Mouse (Mus musculus) retina, postnatal 7 days (tissue): ENCODE results near the gene Hecw2.

ENCODE experiments used
- DNase-seq: peaks from one replicate; pipeline ENCODE4 v3.0.0-alpha.2; 2012; ENCODE audit warnings: low read depth, low spot score

Hecw2 gene

DNA sequence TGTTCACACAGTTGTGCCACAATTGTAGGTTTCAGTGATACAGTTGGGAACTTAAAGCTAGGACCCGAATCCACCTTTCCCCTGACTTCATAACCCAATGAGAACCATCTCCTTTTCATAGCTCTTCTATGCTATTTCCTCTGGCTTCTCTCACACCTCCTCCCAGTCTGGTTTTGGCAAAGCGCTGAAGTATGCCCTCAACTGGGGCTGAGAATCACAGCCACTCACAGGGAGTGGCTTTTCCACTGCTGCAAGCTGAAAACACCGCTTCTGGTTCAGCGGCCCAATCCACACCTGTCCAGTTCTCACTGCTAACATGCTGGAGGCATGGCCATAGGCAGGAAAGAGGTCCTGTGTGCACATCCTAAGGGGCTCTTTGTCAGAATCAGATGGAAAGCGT is 300.7 kb downstream of the Hecw2 start:
- DNase-seq, result no peak

DNA sequence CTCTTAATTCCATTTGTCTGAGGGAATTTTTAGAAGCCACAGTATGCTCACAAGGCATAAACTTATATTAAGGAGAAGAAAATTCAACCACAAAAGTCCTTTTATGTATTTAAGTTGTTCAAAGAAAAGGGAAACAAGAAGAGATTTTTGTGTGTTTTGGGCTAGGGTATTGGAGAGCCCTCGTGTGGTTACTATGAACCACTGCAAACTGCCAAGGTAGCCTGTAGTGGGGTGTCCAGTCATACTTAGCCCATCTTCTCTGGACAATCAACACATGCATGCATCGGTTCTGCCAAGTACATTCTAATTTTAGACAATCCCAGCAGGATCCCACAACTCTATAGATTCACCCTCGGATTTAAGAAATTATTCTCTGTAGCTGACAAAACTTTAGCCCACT is 304.6 kb downstream of the Hecw2 start:
- DNase-seq, result no peak

DNA sequence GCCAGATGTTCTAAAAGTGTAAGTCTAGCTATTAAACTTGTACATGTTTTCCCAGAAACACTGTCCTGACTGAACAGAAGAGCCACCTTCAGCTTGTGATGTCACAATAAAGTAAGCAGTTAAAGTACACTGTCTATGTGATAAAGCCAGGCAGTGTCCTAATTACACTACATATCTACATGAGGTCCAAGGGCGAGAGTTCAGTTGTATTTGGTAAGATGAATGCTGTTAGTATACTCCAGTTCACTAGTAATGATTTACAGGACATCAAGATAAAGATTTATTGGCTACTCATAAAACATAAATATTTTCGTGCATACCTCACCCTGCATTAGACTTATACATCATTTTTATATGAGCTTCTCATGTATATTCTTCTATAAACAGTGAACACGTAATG is 305.2 kb downstream of the Hecw2 start:
- DNase-seq, result no peak

DNA sequence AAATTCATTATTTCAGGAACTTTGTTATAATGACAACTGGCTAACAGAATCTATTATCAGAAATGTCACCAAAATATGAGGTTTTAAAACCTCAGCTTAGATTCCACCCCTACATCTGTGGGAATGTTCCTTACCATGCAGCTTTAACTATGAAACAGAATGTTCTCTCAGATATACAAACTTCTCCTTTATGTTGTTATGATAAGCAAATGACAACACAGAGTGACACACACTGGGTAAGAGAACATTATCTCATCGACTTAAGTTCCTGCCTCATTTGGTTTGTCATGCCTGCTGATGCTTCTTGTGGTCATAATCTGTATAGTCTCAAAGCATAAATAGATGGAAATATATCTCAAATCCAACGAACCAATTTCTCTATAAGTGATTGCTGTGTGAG is 312.5 kb downstream of the Hecw2 start:
- no peak for DNase-seq

DNA sequence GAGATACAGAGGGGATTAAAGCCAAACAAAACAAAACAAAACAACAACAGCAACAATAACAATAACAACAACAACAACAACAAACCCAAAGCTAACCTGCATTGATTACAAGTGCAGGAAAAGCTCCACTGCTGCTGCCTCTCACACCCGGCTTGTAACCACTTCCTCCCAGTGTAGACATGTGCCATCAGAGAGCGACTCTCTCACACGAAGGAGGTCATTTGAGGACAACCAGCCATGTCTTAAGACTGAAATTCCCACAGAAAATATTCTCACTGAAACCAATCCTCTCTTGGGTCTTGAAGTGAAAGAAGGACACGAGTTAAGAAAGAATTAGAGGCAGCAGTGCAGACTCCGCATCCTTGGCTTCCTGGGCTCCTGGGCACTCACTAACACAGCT is 319.0 kb downstream of the Hecw2 start:
- DNase-seq, result no peak

DNA sequence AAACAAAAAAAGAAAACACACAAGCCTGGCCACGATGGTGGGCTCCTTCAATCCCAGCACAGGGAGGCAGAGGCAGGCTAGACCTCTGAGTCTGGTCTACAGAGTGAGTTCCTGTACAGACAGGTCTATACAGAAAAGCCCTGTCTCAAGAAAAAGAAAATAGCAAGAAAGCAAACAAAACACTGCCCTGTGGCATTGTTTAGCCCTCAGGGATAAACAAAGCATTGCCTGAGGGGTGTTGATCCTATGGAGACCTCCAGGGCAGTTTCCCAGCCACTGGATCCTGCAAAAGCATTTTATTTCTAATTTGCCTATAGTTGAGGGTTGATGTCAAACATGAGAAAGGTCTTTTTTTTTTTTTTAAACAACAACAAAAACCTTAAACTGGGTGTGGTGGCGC is 327.7 kb downstream of the Hecw2 start:
- no peak for DNase-seq

DNA sequence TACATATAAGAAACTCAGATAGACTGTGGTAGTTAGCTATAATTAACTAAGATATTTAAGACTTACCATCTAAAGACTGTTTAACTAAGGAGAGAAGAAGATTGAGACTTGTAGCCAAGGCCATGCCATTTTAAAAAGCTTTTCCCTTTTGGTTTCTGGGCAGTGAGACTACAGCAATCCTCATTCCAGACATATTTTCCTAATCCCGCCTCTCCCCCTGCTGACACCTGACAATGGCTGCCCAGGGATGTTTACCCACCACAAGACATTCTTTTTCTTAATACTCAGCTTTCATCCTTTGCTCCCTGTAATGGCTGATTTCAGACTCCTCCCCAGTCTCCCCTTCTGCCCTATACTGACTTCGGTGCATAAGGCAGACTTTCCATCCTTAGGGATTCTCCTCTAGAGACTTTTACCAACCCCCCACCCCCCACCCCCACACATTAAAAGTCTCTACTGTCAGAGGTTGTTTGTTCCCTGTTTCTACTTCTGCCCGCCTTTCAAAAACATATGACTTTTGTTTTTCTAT is 328.5 kb downstream of the Hecw2 start:
- no peak for DNase-seq

DNA sequence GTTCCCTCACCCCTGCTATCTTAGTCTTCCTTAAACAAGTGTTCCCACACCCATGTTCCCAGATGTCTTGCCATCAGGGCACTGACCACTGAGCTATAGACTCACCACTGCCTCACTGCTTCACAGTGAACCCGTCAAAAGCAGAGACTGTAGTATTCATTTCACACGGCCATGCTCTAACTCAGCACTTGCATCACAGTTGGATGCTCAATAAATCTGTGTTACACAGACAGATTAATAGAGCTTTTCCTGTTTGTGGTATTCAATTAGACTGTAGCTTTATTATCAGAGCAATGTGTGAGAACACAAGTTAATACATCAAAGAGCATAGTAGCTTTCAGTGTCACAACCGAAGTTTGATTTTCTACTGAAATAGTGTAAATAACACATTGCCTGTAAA is 330.9 kb downstream of the Hecw2 start:
- DNase-seq, result no peak

DNA sequence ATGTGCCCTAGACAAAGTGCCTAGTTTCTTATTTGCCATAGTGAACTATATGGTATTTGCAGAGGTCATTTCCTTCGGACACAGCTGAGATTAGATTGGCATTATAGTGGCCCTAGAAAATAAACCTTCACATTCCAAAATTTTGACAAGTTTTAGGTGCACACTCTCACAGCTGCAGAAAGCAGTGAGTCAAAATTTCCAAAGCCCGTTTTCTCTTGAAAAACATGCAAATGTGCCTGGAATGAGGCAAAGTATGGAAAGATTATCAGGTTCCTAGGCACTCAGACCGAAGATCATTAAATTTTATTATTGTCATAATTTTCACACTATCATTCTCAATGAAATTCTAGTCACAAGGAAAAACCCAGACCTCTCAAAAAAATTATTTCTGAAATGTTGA is 334.4 kb downstream of the Hecw2 start:
- DNase-seq, result no peak

DNA sequence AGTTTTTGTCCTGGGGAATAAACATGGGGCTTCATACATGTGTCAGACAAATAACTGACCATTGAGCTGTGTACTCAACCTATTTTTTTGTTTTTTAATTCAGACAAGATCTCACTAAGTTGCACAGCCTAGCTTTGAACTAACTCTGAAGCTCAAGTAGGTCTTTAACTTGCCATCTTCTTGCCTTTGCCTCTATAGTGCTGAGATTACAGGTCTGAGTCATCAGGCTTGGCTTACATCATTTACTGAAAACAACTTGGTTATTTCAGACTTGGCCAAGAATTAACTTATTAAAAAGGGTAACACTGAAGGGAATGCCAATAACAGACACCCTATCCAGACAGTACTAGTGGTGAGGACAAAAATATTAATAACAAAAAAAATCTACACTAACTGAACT is 335.8 kb downstream of the Hecw2 start:
- DNase-seq, result no peak

DNA sequence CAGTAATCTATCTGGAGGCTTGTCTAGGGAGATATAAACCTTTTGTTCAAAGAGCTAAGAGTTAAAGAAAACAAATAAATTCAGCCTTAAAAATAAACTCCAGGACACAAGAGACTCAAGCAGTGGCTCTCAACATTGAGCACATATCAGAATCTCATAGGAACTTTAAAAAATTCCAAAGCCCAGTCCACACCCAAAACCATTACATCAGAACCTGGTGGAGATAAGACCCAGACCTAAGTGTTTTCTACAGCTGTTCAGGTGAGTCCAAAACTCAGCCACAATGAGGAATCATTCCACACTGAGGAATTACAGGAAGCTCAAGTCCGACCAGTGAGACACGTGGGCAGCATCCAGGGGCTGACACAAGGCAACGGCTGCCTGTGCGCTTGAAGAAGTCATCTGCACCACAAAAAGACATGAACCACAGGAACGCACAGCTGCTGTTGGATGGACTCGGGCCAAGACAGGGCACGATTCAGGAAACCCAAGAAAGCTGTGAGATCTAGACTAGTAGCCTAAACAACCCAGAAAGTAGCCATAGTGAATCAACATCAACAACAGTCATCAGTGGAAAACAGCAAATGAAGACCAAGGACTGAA is 338.4 kb downstream of the Hecw2 start:
- DNase-seq, result no peak

DNA sequence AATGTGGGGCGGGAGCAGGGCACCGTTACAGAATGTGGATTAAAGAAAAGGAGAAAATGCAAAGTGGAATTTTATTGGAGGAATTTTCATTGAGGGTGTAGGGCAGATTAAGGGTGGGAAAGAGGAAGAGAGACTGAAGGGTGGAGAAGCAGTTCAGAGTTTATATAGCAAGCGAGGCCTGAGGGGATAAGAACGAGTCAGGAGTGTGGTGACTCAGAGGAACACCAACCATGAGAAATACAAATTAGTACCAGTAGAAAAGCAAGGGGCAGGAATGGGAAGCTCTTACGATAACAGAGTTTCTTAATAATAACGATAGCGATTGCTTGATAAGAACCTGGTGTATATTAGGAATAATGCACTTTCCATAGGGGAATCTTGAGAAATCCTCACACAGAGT is 339.2 kb downstream of the Hecw2 start:
- no peak for DNase-seq

DNA sequence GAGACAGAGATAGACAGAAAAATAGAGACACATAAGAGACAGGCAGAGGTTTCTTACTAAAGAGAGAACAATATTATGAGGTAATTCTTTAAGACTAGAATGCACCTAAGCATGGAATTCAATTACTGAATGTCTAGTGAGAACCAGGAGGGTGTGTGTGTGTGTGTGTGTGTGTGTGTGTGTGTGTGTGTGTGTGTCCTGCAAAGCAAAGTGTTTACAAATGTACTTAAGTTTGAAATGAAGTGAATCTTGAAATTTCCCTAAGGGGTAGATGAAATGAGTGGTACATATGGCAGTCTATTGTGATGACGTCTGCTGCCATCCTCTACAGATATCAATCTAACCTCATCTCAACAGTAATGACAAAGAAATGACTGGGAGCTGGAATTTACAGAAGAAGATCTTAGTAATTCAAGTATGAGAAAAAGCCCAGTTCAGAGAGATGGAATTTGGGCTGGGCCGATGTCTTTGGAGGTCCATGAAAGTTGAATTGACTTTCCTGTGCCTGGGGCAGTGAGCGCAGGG is 342.8 kb downstream of the Hecw2 start:
- DNase-seq, result no peak

DNA sequence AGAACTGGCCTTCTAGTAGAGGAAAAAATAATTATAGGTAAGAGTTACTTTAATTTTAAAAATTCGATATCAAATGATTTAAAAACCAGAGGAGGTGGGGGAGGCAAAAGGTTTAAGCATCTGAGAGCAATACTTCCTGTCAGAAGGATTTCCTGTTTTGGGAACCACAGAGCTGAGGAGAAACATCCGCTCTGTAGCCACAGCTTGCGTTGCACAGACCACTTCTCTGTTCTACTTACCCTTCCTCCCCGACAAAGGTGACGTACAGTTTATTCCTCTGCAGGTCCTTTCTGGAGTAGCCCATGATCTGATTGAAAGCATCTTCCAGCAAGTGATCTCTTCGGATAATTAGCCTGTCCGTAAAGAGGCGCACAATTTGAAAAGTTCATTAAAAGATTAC is 343.6 kb downstream of the Hecw2 start:
- no peak for DNase-seq

DNA sequence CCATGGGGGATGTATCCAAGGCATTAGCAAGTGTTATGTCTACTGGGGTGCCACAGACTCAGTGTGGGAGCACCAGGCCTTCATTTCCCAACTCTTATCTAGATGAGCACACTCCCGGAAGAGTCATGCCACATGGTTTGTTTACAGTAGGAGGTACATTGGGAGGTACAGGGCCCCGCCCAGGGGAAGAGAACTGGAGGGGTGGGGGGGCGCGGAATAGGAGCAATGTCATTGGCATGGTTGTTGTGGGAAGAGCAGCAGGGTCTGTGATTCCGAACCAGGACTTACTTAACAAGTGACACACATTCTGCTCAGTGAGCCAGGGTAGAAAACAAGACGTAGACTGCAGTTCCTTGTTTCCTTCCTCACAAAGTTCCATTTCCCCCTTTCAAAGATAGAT is 344.1 kb downstream of the Hecw2 start:
- no peak for DNase-seq

DNA sequence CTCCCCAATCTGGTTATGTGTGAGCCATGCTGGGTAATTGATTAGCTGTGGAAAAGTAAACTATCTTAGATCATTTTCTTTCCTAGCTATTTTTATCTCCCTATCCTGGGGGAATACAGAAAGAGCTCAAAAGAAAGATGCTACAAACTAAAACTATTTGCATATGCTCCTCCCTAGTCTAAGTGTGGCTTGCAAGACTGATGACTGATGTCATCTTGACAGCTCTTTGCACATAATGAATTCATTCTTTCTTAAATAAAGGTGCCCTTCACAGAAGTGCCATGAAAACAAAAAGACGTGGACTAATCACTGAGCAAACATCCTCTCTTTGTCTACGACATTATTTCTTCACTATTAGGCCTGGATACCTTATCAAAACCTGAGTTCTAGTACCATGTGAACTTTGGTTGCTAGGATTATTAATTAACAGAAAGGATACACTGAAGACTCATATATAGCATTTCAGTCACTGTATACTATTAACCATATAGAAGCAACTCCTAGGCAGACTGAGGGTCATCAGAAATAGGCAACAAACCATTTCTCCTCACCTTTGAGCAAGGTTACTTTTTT is 348.2 kb downstream of the Hecw2 start:
- no peak for DNase-seq

DNA sequence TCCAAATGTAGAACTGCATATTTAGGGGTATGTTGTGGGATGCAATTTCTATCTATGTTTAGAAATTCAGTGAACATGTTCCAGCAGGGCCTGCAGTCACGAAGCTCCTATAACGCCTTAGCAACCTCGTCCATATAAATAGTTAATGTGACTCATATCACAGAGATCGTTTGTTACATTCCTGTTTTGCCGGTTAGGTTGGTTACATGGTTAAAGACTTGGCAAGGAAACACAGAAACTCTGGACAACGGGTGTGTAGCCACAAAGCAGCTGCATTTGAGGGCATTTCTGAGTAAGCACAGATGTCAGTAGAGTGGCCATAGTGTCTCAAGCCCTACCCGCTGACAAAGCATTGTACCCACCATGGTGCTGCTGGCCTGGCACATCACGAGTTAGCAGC is 349.1 kb downstream of the Hecw2 start:
- DNase-seq, result no peak

DNA sequence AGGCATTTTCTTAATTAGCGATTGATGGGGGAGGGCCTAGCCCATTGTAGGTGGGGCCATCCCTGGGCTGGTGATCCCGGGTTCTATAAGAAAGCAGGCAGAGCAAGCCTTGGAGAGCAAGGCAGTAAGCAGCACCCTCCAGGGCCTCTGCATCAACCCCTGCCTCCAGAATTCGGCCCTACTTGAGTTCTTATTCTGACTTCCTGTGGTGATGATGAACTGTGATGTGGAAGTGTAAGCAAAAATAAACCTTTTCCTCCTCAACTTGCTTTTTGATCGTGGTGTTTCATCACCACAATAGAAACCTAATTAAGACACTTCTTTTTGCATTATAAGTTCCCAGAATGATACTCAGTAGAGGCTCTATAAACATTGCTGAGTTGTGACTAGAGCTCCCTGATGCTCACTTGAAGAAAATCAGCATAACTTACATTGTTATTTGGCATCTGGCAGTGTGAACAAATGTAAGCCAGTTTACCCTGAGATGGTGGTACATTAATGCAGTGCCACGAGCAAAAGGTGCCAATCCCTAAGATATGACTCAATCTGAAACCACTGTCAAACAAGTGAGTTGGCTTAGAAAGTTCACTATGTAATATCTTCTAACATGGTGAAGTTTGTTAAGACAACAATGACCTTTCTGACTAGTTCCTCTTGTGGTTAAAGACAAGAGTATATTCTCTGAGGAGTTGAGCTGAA is 349.9 kb downstream of the Hecw2 start:
- DNase-seq, result no peak

DNA sequence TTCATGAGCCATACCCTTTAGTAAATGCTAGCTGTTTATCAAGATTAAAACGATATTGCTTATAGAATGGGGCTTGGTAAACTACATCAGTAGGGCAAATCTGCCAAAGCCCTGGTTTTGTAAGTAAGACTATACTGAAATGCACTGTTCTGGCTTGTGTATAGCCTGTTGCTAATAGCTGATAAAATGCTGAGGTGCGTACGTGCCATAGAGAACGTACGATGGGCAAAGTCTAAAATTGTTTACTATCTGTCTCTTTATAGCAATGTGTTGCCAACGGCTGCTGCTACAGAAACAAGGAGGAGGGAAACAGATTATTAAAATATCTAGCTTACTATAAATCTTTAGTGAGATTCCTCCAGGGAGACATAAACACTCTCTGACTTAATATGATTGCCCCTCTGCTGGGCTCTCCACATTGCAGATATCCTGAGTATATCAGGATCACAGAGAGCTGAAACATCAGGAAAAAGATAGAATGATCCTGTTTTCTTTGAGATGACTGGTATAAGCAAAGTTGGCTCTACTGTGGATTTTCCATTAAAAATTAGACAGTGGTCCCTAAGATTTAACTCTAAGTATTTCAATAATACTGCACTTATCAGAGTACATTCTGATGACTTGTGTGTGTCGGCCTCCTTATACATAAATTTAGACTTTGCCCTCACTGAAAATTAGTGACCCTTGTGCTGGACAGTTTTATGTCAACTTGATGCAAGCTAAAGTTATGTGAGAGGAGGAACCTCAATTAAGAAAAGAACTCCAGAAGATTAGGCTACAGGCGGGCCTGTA is 350.6 kb downstream of the Hecw2 start:
- DNase-seq, result no peak

DNA sequence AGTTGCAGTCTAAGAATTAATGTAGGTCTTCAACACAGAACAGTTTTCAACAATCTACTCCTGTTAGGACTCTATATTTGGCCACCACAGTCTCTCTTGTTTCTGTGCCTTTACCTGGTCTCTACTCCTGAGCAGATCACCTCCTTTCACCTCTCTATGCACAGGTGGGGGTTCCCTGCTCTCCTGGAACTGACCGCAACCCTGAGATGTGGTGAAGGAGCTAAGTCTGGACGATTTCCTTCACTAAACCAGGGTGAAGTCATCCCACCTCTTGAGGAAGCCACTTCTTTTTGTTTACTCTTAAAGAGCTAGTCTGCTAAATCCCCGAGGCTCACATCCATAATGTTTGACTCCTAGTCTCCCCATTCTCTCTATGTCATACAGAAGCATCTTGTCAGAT is 351.9 kb downstream of the Hecw2 start:
- DNase-seq, result no peak

DNA sequence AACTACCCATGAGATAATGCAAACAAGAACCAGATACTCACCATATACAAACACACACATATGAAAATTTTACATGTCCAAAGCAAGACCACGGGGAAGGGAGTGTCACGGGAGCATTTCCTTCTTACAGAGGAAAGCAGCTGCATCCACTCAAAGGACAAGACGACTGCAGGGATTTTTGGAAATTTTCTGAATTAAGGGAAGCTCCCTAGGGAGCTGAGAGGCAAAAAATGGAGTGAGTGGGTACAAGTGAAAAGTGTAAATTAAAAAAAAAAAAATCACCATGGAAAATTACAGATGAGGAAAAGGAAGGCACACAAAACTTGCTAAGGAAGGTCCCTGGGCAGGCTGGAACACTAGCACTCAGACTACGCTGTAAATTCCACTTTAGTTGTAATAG is 353.9 kb downstream of the Hecw2 start:
- DNase-seq, result no peak

DNA sequence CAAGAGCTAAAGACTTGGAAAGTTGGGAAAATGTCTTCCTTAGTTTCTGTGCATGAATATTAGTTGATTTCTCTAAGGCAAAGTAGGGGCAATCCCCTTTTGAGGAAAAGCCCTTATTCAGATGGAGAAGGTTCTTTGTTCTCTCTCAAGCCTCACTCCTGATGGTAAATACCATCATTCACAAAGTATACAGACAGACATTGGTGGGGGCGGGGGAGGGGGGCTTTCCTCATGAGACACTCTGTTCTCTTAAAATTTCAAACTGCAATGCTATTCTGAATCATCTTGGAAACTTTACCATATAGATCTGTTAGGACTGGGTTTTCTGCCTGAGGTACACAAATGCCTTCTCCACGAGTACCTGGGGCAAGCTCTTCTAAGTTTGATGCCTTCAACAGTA is 355.6 kb downstream of the Hecw2 start:
- DNase-seq, result no peak
